Mouse (Mus musculus) macrophage (primary cell): ENCODE data around the gene Faap20. TPM values are rescaled to one million over a fixed set of nuclear protein-coding genes. Genes with fewer than 3 reads are reported as not detected.

Experiments used
- H3K27ac ChIP-seq: fragments of 350-480 bp; formaldehyde crosslinking; 2 replicates; pipeline ENCODE4 v1.9.0; 2021
- H3K36me3 ChIP-seq: fragments of 350-480 bp; formaldehyde crosslinking; 2 replicates; pipeline ENCODE4 v1.9.0; 2021; ENCODE audit errors: inconsistent target
- H3K4me3 ChIP-seq: fragments of 350-480 bp; formaldehyde crosslinking; 2 replicates; pipeline ENCODE4 v1.9.0; 2021; ENCODE audit errors: inconsistent target
- H3K79me2 ChIP-seq: fragments of 350-480 bp; formaldehyde crosslinking; 2 replicates; pipeline ENCODE4 v1.9.0; 2021; ENCODE audit errors: inconsistent target
- WGBS: methylation state at CpG from one replicate; pipeline ENCODE4 v1.1.7; 2026; ENCODE audit warnings: inconsistent platforms; ENCODE audit not compliant: missing documents; 5-methylcytosine and 5-hydroxymethylcytosine counted together
- polyA plus RNA-seq: library from polyadenylated mRNA; stranded (reverse); fragments of 250-400 nt; gene quantifications from 3 replicates; pipeline ENCODE4 v1.2.4, GENCODE M21; 2018; ENCODE audit warnings: inconsistent platforms

Faap20 gene
- polyA plus RNA-seq, 1 experiment from 2014 or later = 10.5 TPM

DNA sequence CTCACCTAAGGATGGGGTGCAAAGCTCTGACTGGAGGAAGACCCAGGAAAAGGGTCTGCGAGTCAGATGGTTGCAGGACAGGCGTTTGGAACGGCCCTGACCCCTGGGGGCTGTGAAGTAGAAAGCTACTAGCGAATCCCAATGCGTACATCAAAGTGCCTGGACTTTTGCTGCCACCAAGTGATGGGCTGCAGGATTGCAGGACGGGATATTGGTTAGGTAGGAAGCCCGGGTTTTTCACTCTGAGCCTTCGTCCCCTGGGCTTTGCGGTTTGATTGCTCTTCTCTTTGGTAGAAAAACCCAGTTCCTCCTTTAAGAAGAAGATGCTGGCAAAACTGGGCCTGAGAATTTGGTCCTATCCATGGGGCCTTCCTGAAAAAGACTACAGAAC is 350 bp upstream of the Faap20 start:
- H3K36me3 ChIP-seq = no peaks in the 10 kb centered on the region; the same call in 1 of the 2 replicates
- H3K79me2 ChIP-seq = no peaks in the 10 kb centered on the region; the same call in 1 of the 2 replicates
- whole genome bisulfite sequencing = 0% methylated on average over 9 of the region's 9 CpGs
- peak overlapping the region; percentile 83 for H3K4me3 ChIP-seq
- H3K27ac ChIP-seq = peak overlapping the region; percentile 82

DNA sequence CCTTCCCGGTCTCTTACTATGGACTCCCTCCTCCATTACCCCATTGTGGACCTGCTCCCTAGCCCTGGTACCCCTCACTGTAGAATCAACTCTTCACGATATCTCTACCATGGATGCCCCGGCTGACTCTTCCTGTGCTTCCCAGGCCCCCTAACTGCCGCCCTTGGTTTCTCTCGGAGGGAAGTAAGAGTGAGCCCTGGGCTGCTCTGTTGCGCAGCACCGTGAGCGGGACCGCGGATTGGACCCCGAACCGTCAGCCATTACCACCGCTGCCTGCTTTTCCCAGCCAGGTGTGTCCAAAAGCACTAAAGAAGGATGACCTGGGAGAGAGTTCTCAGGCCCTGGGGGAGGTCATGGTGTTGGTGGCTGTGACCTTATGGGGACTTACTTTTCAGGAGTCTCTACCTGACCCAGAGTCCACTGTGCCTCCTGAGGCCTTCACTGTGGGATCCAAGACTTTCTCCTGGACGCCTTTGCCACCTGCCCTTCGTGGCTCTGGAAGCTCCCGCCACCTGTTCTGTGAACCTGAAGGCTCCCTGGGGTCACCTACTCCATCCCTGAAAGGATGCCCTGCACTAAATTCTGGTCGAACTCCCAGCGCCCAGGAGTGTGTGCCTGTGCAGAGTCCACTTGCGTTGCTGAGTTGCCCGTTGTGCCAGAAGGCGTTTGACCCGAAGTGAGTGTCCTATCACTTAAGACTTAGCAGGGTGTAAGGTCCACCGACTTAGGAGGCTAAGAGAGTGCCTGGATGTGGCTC is 937 bp downstream of the Faap20 start:
- Histone ChIP-seq H3K79me2 (no peaks in the 10 kb centered on the region; the same call in 1 of the 2 replicates), H3K27ac (peak overlapping the region; percentile 82), H3K4me3 (peak overlapping the region; percentile 83), H3K36me3 (no peaks in the 10 kb centered on the region; the same call in 1 of the 2 replicates)
- 31% methylated on average over 22 of the region's 23 CpGs for WGBS

DNA sequence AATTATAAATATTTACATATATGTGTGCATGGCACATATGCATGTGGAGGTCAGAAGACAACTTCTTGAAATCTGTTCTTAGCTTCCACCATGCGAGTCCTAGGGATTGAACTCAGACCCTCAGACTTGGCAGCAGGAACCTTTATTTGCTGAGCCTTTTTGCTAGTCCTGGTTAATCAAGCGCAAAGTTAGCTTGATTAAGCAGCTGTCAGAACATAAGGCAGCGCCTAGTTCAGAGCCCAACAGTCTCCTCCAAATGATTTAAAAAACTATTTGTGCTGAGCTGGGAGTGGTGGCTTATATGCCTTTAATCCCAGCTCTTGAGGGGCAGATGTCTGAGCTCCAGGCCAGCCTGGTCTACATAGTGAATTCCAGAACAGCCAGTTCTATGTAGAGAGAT is 1.5 kb downstream of the Faap20 start:
- H3K27ac ChIP-seq = no peak overlapping the region
- H3K79me2 ChIP-seq = no peaks in the 10 kb centered on the region; the same call in 1 of the 2 replicates
- 100% methylated on average over 3 of the region's 3 CpGs for WGBS
- no peak overlapping the region for H3K4me3 ChIP-seq
- H3K36me3 ChIP-seq = no peaks in the 10 kb centered on the region; the same call in 1 of the 2 replicates

DNA sequence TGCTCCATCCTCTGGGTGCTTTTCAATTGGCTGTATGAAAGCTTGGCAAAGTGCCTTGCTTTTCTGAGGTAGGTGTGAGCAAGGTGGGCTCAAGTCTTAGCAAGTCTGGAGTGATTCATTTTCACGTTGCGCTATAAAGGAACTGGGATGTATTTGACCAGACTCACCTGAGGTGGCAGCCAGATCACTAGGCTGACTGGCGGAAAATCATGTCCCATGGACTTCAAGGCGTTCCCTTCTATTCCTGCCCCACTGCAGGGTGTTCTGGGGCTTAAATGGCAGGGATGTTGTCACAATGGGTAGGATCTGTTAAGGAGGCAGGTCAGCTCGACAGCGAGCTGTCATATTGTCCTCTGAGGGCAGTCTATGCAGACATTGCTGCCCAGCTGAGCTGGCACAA is 2.7 kb downstream of the Faap20 start:
- 94% methylated on average over 6 of the region's 6 CpGs for WGBS
- no peak overlapping the region for H3K4me3 ChIP-seq
- no peak overlapping the region for H3K27ac ChIP-seq
- no peaks in the 10 kb centered on the region; the same call in 1 of the 2 replicates for H3K79me2 ChIP-seq
- H3K36me3 ChIP-seq = no peaks in the 10 kb centered on the region; the same call in 1 of the 2 replicates

DNA sequence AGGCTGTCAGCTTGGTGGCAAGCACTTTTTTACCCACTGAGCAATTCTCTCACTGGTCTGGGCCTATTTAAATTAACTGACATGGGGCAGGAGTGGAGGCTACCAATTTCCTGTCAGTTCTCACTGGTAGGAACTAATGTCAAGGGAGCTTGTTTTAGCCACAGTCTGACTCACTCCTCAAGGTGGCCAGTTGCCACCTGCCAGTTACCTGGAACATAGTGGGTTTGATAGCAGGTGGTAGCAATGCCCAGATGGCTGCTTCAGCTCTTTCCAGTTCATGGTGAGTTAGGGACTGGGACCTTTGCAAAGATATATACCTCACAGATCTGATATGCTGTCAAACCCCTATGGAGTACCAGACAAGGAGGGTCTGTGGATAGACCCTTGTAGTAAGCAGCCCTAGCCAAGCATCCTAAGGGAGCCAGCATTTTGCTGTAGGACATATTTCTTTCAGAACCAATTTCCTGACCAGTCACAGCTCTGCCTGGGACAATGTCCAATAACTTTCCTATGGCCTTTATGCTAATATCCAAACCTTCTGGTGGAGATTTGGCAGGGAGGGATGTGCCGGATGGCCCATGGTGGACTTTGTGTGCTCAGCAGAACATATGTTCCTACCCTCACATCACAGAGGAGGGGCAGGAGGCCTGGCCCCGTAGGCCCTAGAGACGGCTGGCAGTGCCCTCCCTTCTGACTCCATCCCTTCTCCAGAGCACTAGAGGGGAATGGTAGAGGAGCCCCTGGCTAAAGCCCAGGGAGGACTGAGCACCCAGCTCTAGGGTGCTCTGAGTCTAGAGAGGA is 15.1 kb downstream of the Faap20 start:
- Histone ChIP-seq H3K27ac (no peak overlapping the region), H3K36me3 (no peaks in the 10 kb centered on the region), H3K4me3 (no peak overlapping the region), H3K79me2 (no peaks in the 10 kb centered on the region)
- 95% methylated on average over 3 of the region's 3 CpGs for WGBS

DNA sequence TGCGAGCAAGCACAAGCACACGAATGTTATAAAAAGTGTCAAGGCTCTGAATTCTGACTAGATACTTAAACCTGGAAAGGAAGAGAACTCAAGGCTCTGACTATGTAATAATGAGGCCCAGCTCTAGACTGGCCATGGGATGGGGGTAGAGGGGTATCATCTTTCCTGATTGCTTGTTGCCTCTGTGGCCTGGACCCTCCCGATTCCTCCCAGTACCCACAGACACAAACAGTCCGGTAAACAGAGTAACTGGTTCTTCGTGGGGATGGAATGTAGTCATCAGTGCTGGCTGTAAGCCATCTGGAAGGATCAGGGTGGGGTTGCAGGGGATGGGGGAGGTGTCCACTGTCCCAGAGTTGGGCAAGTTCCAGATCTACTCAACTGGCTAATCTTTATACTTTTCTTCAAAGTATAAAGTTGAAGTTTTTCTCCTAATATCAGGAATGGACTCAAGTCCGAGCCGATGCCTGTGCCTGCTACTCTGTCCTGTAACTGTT is 17.5 kb downstream of the Faap20 start:
- Histone ChIP-seq H3K36me3 (no peaks in the 10 kb centered on the region), H3K79me2 (no peaks in the 10 kb centered on the region), H3K4me3 (no peak overlapping the region), H3K27ac (no peak overlapping the region)
- 72% methylated on average over 7 of the region's 7 CpGs for WGBS

DNA sequence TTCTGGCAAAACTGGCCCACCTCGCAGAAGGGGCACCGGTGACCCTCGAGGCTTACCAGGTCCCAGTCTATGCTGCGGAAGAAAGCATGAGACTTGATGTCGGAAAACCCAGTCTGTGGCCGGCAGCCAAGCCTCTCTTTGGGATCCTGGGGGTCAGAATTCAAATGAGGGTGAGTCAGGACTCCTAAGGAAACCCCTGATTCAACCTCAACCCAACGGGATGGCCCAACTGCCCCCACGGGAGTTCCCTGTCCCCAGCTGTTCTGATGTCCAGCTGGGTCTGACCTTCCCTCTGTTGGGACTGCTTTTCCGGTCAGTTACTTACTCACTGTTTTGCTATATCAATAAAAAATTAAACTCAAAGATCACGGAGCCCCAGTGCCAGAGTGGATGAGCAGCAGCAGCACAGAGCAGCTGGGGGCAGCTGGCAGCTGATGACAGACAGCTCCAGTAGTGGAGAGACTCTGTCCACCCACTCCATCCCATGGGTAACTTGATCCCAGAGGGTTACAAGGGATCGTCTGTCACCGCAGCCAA is 18.1 kb downstream of the Faap20 start:
- Histone ChIP-seq H3K36me3 (no peaks in the 10 kb centered on the region), H3K27ac (no peak overlapping the region), H3K79me2 (no peaks in the 10 kb centered on the region), H3K4me3 (no peak overlapping the region)
- 62% methylated on average over 12 of the region's 12 CpGs for WGBS

DNA sequence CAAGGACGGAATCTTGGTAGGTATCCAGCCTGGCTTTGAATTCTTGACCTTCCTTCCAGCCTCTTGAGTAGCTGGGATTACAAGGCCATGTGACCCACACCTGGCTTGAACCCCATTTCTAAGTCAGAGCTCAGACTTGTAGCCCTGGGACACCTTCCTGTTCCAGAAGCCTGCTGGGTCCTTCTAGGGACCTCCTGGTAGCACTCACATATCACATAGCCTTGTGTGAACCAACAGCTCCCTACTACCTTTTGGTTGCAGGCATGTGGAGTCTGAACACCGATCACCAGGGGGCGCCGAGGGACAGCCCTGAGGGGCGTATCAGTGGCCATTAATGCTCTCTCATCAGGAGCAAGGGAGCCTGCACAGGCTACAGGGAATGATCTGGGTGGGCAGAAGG is 18.8 kb downstream of the Faap20 start:
- Histone ChIP-seq H3K36me3 (no peaks in the 10 kb centered on the region), H3K4me3 (no peak overlapping the region), H3K79me2 (no peaks in the 10 kb centered on the region), H3K27ac (no peak overlapping the region)
- 25% methylated on average over 5 of the region's 5 CpGs for WGBS

DNA sequence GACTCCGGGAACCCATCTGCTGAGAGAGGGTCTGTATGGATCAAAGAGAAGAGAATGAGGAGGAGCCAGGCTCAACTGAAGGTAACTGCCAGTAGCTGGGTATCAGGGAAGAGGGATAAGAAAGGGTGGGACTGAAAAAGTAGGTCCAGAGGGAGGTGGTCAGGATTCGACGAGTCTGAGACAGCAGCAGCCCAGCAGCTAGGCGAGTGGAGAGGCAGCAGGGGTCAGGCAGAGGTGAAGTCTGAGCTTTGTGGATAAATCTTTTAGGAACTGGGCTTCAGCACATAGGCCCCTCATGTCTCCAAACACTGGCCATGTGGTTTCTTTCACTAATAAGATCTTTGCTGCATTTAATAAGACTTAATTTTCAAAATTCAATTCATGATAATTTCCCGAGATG is 24.8 kb downstream of the Faap20 start:
- no peaks in the 10 kb centered on the region for H3K79me2 ChIP-seq
- WGBS = 84% methylated on average over 5 of the region's 5 CpGs
- H3K4me3 ChIP-seq = no peak overlapping the region
- no peaks in the 10 kb centered on the region for H3K36me3 ChIP-seq
- no peak overlapping the region for H3K27ac ChIP-seq

DNA sequence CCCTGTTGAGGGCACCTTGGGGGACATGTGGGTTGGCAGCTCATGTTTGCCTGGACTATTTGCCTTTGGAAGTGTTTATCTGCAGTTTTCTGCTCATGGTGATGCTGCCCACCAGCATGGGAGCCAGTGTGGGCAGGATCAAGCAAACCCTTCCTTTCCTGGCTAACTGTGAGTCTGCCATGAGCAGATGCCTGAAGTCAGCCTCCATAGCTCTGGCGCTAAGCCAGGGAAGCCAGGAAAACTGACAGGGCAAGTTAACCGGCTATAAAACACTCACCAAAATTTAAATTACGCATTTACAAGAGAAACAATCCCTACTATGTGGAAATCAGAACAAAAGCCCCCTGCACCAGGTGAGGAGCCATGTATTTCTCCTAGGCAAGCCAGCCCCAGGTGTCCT is 25.2 kb downstream of the Faap20 start:
- Histone ChIP-seq H3K27ac (no peak overlapping the region), H3K4me3 (no peak overlapping the region), H3K36me3 (no peaks in the 10 kb centered on the region), H3K79me2 (no peaks in the 10 kb centered on the region)
- WGBS = 82% methylated on average over 3 of the region's 3 CpGs

DNA sequence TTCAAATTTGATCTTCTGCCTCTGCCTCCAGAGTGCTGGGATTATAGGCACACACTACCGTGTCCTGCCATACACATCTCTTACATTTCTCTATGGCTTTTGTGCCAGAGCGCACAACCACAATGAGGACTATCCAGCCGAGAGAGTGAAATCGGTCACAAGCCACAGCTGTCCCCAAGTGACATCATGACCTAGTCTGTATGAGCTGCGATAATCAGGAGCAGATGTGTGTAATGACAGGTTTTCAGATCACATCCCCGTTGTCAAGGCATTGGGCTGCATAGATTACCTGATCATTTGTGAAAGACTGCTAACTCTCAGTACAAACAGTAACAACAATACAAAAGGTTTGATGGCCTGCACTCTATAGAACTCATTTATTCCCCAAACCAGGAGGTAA is 28.4 kb downstream of the Faap20 start:
- Histone ChIP-seq H3K36me3 (no peaks in the 10 kb centered on the region), H3K4me3 (no peak overlapping the region), H3K27ac (no peak overlapping the region), H3K79me2 (no peaks in the 10 kb centered on the region)
- 90% methylated on average over 6 of the region's 6 CpGs for WGBS

DNA sequence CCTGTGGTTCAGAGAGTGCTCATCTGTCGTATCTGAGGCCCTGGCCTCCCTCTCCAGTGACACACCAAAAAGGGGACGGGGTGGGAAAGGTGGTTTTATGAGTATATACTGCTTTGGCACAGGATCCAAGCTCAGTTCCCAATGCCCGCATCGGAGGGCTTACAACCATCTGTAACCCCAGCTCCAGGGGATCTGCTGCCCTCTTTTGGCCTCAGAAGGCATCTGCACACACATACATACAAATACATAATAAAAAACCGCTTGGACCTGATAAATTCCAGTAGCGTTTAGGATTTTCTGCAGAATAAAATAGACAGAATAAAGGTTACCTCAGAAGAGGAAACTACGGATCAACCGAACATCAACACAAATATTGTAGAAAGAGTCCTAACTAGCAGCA is 29.5 kb downstream of the Faap20 start:
- H3K4me3 ChIP-seq = no peak overlapping the region
- no peaks in the 10 kb centered on the region for H3K36me3 ChIP-seq
- H3K79me2 ChIP-seq = no peaks in the 10 kb centered on the region
- WGBS = 86% methylated on average over 8 of the region's 8 CpGs
- H3K27ac ChIP-seq = no peak overlapping the region

DNA sequence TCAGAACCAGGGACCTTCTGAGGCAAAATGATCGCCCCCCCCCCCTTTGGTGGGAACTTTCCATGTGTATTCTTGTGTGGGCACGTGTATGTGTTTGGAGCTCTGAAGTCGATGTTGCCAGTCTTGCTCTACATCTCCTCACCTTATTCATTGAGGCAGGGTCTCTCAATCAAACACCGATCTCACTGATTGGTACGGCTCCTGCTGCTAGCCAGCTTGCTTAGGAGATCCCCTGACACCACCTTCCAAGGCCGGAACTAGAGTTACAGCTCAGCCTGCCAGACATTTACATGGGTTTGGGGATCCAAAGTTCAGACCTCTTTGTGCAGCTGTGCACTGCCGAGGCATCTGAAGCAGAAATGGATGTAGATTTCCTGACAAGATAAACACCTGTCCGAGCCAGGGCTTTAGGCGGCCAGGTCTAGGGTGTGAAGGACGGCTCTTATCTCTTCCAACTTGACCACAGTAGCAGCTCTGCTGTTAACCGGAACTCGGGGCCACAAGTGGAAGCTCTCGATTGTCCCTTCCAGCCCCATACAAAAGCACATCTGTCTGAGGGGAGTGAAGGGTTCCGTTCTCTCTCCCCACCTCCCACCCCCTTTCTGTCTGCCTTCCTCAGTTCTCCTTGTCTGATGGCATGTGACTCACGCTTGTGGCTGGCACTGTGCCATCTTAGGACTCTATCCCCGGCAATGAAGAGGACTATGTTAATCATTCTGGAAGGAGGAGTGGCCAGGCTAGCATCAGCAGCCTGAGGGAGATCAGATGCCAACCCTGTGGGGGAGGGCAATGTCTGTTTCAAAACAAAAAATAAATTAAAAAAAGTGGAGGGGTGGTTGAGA is 30.5 kb downstream of the Faap20 start:
- Histone ChIP-seq H3K79me2 (no peaks in the 10 kb centered on the region), H3K27ac (no peak overlapping the region), H3K4me3 (no peak overlapping the region), H3K36me3 (no peaks in the 10 kb centered on the region)
- WGBS = 45% methylated on average over 16 of the region's 16 CpGs

DNA sequence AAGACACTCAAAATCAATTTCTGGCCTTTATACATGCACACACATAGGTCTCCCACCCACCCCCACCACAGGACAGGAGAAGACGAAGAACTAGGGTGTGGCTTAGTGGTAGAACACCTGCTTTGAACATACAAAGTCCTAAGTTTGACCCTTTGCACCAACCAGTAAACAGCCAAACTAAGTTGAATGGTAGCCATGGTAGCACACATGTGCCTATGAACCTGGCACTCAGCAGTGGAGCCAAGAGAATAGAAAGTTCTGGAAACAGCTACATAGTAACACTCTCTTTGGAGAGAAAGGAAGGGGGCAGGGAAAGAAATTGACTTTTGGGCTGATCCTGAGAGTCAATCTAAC is 31.1 kb downstream of the Faap20 start:
- Histone ChIP-seq H3K27ac (no peak overlapping the region), H3K36me3 (no peaks in the 10 kb centered on the region), H3K79me2 (no peaks in the 10 kb centered on the region), H3K4me3 (no peak overlapping the region)
- 86% methylated on average over 1 of the region's 1 CpGs for WGBS
